Mouse (Mus musculus): ENCODE results near the gene Exosc3.
"Not testable (repeated sequence)": the region's sequence is repeated elsewhere in the genome, so short reads cannot be mapped to it uniquely, and the experiment has no call there.

The Exosc3 gene

DNA sequence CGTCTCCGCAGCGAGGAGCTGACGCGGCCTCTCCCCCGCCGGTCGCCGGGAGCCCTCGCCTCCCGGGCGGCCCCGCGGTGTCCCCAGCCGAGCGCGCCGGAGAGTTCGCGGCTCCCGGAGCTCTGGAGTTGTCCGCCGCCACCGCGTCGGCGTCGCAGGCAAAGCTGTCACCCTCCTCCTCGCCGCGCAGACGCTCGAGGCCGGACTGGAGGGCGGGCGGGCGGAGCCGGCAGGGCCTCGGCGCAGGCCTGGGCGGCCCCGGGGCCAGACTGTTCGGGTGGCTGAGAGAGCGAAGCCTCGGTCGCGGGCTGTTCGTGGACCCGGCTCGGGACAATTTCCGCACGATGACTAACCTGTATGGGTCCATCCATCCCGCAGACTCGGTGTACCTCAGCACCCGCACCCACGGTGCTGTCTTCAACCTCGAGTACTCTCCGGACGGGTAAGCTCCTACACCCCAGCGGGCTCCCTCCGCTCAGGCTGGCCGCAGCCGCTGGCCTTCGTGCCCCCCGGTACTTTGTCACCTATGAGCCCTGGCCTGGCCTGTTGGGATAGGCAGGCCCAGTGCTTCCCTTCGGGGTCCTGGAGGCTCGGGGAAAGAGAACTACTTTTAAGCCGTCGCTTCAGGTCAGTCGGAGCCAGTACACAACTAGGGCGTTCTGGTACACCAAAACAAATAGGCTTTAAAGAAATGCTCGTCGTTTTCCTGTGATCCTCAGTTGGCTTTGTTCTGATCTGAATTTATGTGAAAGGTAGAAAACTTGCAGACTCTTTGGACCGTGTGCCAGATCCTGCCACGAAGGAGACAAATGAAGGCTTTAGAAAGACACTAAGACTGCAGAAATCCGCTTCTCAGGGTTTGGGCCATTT lies at the start of gene Exosc3:
Exosc3 (minus strand) TSS at position 447 of the 870 bp plus-strand sequence.
- peak; percentile 60 for DNase-seq (ENCODE audit: low read depth, low spot score)

GRCm38 (mm10) chr4:45392099-45392498 lies 49.6 kb upstream of the Exosc3 start:
- no peak for DNase-seq (ENCODE audit: low read depth, low spot score)

GRCm38 (mm10) chr4:45387296-45387695 lies 44.8 kb upstream of the Exosc3 start:
- not testable (repeated sequence) for DNase-seq (ENCODE audit: low read depth, low spot score)

DNA sequence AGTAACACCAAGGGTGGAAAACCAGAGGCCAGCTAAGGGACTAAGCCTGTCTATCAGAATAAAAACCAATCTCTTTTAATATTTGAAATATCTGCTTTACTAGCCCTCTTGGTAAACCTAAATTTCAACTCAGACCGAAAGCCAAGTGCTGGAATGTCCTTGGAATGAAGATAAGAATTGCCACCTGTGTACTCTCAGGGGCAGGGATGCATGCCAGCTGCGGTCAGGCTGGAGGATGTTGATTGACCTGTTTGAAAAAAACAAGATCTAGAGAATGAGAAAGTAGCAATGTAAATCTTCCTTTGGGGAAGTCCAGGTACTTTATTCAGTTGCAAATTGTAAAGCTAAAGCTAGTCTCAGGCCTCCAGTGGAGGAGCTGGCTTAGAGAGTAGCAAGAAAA lies 39.6 kb upstream of the Exosc3 start:
- not testable (repeated sequence) for DNase-seq (ENCODE audit: low read depth, low spot score)

GRCm38 (mm10) chr4:45380903-45381580 lies 38.5 kb upstream of the Exosc3 start:
- peak; percentile 50 for DNase-seq (ENCODE audit: low read depth, low spot score)

- no peak for DNase-seq (ENCODE audit: low read depth, low spot score)
Observed at GRCm38 (mm10) chr4:45376573-45376972, 34.0 kb upstream of the Exosc3 start.

- DNase-seq (ENCODE audit: low read depth, low spot score): no peak
Observed at GRCm38 (mm10) chr4:45374879-45375278, 32.3 kb upstream of the Exosc3 start.

DNA sequence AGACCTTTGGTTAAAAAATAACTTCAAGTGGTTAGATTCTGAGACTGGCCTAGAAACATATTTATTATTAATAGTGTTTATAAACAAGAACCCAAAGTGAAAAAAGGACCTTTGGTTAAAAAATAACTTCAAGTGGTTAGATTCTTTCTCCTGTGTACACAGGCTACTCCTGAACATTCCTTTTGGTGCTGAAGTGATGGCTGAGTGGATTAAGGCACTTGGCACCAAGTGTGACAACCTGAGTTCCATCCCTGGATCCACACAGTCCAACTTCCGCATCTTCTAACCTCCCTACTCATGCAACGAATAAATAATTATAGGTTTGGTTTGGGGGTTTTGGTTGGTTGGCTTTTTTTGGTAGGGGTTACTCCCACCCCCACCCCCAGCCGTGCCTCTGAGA lies 28.7 kb upstream of the Exosc3 start:
- no peak for DNase-seq (ENCODE audit: low read depth, low spot score)

DNA sequence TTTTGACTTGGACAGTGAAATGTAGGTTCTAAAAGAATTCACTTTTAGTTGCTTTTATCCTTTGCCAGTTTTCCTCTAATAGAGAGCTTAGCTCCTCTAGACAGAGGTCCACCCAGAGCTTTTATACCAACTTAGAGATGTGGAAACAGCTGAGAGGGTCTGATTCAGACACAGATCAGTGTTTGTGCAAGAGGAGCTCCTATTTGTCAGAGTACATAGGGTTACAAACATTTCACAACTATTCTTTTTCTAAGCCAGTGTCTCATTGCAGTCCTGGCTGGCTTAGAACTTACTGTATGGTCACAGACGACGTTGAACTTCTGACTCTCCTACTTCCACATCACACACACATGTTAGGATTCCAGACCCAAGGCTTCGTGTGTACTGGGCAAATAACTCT lies 14.1 kb upstream of the Exosc3 start:
- DNase-seq (ENCODE audit: low read depth, low spot score): no peak

- DNase-seq (ENCODE audit: low read depth, low spot score): peak; percentile 96
Observed at GRCm38 (mm10) chr4:45341669-45342249, 773 bp downstream of the Exosc3 start, which contains the start of gene Dcaf10. TSS of gene Dcaf10 (plus strand) at chr4:45342101.

- no peak for DNase-seq (ENCODE audit: low read depth, low spot score)
Observed at GRCm38 (mm10) chr4:45341226-45341625, 1.3 kb downstream of the Exosc3 start.

- no peak for DNase-seq (ENCODE audit: low read depth, low spot score)
Observed at GRCm38 (mm10) chr4:45332466-45332865, 10.1 kb downstream of the Exosc3 start.

GRCm38 (mm10) chr4:45331139-45331538 lies 11.4 kb downstream of the Exosc3 start:
- DNase-seq (ENCODE audit: low read depth, low spot score): no peak

DNA sequence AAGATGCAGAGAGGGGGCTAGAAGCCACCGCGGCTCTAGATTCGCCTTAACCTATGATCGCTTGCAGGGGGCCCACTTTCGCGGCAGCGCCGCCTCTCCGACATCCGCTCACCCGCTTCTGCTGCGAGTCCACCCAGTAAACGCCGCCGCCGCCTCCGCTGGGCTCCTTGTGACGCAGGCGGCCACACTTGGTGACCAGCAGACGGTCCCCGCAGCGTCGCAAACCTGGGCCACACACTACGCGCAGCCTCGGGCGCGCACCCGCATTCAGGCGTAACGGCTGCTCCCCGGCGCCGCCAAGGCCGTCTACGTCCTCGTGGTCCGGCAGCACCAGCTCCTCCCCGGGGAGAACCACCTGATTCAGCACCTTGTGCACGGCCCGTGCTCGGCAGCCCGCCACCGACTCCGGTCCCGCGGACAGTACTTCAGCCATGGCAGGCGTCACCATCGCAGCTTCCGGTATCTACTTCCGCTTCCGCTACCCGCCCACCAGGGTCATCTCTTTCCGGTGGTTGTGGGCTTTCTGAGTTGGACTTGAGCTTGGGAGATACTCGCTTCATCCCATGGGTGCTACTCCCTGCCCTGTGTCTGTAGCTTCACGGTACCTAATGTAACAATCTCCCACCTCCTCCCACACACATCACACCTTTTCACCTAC lies 22.2 kb downstream of the Exosc3 start:
- DNase-seq (ENCODE audit: low read depth, low spot score): peak; percentile 76

DNA sequence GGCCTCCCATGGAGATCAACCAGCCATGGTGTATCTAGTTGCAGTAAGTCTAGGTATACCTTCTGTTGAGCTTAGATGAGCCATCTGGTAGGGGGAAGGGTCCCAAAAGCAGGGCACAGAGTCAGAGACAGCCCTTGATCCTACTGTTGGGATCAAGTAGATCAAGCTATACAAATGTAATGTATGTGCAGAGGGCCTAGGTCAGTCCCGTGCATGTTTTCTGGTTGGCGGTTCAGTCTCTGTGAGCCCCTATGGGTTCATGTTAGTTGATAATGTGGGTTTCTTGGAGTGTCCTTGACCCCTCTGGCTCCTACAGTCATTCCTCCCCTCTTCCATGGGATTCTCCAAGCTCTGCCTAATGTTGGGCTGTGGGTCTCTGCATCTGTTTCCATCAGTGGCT lies 31.5 kb downstream of the Exosc3 start:
- DNase-seq (ENCODE audit: low read depth, low spot score): no peak

DNA sequence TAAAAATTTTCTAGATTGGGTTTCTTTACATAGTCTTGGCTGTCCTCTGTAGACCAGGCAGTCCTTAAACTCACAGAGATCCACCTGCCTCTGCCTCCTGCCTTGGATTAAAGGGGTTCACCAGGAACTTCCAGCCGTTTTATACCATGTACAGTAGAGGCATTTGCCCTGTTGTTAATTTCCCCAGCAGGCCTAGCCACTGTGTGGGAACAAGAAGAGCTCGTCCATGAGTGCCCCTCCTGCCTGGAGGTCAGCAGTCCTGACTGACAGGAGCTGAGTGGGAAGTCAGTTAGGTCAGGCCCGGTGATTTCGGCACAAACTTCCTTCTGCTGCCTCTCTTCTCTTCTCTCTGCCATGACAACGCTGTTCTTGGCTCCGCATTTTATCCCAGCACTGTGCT lies 33.9 kb downstream of the Exosc3 start:
- no peak for DNase-seq (ENCODE audit: low read depth, low spot score)

DNA sequence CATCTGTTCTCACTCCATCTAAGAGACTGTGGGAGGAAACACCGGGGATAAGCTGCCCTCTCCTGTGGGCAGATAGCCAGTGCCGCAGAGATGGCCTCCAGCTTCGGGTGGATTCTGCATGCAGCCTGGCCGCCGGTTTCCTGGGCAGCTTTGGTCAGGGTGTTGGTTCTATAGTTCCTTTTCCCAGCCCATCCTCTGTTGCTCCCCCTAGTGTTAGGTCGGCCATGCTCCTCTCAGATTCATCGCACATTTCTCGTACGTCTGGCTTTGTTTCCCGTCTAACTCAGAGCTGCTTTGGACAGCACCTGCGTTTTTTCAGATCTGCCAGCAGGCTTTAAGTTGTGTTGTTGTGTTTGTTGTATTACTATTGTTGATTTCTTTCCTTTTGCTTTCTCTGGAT lies 34.5 kb downstream of the Exosc3 start:
- DNase-seq (ENCODE audit: low read depth, low spot score): peak; percentile 71

- no peak for DNase-seq (ENCODE audit: low read depth, low spot score)
Observed at GRCm38 (mm10) chr4:45305536-45305935, 37.0 kb downstream of the Exosc3 start.

GRCm38 (mm10) chr4:45296662-45297564 lies 45.6 kb downstream of the Exosc3 start, which contains the start of gene Trmt10b:
TSS of gene Trmt10b (plus strand) at chr4:45297127.
- DNase-seq (ENCODE audit: low read depth, low spot score): peak; percentile 89

- peak; percentile 92 for DNase-seq (ENCODE audit: low read depth, low spot score)
Observed at GRCm38 (mm10) chr4:45287906-45288305, 54.6 kb downstream of the Exosc3 start.

- peak; percentile 27 for DNase-seq (ENCODE audit: low read depth, low spot score)
Observed at GRCm38 (mm10) chr4:45286318-45286717, 56.2 kb downstream of the Exosc3 start.
